Mouse (Mus musculus): ENCODE results near the gene Brat1.

The Brat1 gene

DNA sequence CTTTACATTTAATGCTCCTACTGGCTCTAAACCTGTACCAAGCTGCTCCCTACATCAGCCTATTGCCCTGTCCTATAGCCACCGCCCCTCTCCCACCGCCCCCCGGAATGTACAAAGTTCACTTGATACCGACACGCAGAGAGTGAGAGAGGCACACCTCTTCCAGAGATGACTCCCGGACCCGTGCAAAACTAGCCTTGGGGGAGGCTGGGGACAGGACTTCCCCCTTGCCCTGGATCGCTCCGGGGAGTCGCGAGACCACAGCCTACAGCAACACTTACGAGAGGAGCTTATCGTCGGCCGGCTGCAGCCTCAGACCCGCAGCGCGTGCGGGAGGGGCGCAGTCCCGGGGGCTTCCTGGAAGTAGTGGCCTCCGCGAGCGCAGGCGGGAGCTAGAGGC lies 3.1 kb upstream of the Brat1 start:
- in situ Hi-C loops (cut with MboI, MseI), result no loop called here

DNA sequence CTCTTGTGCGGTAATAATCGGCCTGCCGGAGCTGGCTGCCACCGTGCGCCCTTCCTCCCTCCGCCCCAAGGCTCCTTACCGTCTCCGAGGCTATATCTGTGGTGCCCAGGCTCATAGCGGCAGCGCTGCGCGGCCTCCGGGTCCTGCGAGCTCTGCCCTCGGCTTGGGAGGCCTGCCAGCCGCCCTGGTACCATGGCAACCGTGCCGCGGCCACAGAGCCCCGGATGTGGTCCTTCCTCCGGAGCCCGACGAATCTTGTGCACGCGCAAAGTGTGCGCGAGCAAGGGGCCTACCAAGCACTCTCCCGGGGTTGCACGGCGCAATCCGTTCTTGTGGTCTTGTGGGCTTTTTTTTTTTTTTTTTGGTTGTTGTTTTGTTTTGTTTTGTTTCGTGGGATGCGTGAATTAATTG lies 2.7 kb upstream of the Brat1 start, which contains the start of gene Iqce:
Gene Iqce (minus strand): TSS at position 276 of the 411 bp plus-strand sequence.
- in situ Hi-C loops (cut with MboI, MseI), result no loop called here

DNA sequence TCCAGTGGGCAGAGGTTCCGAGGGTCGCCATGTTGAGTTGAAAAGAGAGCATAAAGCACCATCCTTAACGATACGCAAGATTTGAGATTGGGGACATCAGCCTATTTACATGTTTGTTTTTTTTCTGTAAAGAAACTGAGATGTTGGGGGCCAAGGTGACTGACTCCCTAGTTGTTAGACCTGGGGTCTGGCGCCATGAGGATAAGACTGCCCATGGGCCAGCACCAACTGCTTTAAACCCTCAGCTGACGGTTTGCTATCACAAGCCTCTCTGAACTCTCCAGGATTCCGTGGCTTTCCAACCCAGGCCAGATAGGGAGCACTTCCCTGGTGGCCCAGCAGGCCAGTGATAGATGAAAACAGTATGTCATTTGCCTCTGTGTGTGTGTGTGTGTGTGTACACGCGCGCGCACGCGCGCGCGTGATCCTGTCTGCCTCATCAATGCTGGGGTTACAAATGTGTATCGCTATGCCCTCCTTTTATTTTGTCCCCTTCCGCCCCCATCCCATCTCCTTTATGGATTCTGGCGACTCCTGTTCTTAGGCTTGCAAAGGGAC lies 2.1 kb upstream of the Brat1 start:
- in situ Hi-C loops (cut with MboI, MseI), result no loop called here

DNA sequence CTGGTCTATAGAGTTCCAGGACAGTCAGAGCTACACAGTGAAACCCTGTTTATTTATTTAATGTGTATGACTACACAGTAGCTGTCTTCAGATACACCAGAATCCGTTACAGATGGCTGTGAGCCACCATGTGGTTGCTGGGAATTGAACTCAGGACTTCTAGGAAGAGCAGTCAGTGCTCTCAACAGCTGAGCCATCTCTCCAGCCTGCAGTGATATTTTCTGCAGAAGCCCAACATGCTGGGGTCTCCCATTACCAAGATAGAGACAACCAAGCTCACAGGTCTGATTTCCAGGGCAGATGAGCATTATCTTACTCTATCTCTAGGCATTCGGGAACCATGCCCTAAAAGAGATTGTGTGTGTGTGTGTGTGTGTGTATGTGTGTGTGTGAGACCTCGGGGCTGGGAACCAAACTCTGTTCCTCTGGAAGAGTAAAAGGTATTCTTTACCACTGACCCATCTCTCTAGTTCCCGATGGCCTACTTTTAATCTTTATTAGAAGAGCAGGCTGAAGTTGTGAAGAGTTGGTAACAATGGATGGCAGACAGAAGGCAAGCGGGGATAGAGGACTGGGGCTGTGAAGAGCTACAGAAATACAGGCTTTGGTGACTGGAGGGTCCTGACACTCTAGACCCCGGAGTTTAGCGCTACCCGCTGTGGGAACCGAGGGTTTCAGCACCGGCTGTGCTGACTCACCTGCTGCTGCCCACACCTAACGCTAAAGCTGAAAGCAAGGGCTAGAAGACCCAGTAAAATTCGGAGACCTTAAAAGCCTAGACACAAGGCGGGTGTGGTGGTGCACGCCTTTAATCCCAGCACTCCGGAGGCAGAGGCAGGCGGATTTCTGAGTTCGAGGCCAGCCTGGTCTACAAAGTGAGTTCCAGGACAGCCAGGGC lies 1.1 kb upstream of the Brat1 start:
- in situ Hi-C loops (cut with MboI, MseI), result no loop called here

DNA sequence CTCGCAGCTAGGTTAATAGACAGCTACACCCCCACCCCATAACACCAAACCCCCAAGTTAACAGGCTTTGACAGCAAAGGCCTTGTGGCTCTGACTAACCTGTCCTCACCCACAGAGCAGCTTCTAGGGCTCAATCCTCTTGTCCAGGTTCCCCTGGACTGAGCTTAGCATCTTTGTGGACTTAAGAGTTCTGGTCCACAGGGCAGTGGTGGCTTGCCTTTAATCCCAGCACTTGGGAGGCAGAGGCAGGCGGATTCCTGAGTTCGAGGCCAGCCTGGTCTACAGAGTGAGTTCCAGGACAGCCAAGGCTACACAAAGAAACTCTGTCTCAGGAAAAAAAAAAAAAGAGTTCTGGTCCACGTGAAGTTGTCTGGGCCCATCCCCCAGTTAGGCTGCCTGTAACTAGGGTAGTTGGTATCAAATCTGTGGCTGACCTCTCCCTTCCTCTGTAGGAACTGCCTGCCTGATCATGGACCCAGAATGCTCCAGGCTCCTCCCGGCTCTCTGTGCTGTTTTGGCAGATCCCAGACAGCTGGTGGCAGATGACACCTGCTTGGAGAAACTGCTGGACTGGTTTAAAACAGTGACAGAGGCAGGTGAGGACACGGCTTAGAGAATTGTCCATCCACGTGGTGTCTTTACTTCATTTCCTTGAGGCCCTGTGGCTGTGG lies 825 bp downstream of the Brat1 start:
- in situ Hi-C loops (cut with MboI, MseI), result no loop called here

DNA sequence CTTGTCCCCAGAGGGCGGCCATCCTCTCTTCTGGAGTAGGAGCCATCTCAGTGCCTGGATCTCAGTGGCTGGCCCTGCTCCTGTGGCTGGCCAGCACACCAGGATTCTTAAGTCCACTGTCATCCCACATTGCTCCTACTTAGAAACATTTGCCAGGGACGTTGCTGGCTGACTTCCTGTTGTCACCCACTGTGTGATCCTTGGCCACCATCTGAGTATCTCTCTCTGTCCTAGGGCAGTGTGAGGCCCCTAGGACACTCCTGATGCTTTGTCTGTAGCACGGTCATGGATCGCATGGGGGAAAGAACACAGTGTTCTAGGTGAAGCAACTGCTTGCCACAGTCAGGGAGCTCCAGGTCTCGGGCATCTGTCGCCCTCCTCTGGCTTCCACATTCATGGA lies 5.5 kb downstream of the Brat1 start:
- in situ Hi-C loops (cut with MboI, MseI), result no loop called here

DNA sequence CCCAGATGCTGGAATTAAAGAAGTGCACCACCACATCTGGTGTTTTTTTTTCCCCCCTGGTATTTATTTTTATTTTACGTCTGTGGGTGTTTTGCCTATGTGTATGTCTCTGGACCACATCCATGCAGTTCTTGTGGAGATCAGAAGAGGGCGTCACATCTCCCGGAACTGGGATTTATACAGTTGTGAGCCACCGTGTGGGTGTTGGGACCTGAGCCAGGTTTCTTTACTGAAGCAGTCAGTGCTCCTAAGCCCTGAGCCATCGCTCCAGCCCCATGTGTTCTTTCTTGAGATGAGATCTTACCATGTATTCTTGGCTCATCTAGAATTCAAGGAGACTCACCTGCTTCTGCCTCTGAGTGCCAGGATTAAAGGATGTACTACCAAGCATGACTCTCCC lies 6.2 kb downstream of the Brat1 start:
- in situ Hi-C loops (cut with MboI, MseI), result no loop called here

DNA sequence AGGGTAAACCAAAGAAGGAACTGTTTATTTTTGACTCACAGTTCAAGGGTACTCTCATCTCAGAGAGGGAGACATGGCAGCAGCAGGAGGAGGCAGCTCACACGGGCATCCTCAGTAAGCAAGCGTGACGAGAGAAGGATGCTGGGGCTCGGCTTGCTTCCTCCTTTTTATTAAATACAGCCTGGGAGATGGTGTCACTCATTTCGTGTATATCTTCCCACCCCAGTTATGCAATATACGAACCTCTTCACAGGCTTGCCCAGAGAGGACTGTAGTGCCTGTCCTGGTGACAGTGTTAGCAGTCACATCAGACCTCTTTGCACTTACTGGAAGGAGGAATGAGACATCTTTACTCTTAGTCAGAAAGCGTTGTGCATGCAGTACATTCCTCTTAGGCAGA lies 16.0 kb downstream of the Brat1 start:
- in situ Hi-C loops (cut with MboI, MseI), result no loop called here

DNA sequence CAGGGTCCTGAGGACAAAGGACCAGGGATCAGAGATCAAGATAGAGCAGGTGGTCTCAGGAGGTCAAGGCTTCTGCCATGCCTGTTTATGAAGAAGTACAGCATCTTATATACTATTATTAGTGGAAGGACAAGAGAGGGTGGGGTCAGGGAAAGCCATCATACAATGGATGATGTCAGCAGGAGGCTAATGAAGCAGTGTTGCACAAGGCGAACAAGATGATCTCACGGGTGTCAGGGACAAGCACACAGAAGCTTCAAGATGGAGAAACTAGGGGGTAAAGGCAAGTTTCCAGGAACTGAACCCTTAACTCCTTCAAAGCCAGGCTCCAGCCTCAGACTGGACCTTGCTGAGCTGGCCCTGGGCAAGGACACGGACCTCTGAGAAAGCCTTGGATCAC lies 17.3 kb downstream of the Brat1 start:
- in situ Hi-C loops (cut with MboI, MseI), result no loop called here

DNA sequence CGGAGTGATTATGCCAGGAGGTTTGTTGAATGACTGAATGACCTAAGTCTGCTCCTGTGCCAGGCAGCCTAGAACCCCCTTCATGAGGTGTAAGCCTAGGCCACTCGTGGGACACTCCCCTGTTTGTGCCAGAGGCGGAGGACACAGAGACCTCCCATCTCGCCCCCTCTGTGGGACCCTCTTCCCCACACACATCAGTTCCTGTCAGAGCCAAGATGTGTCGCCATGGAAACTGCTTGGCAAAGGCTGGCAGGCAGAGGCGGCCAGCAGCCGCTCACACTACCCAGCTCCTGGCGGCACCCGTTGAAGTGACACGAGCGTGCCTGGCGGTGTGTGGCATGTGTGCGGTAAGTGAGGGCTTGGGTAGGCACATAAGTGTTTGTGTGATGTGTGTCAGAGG lies 19.0 kb downstream of the Brat1 start, which contains the start of gene Amz1:
Gene Amz1 (plus strand): TSS at position 306 of the 400 bp plus-strand sequence.
- in situ Hi-C loops (cut with MboI, MseI), result no loop called here

DNA sequence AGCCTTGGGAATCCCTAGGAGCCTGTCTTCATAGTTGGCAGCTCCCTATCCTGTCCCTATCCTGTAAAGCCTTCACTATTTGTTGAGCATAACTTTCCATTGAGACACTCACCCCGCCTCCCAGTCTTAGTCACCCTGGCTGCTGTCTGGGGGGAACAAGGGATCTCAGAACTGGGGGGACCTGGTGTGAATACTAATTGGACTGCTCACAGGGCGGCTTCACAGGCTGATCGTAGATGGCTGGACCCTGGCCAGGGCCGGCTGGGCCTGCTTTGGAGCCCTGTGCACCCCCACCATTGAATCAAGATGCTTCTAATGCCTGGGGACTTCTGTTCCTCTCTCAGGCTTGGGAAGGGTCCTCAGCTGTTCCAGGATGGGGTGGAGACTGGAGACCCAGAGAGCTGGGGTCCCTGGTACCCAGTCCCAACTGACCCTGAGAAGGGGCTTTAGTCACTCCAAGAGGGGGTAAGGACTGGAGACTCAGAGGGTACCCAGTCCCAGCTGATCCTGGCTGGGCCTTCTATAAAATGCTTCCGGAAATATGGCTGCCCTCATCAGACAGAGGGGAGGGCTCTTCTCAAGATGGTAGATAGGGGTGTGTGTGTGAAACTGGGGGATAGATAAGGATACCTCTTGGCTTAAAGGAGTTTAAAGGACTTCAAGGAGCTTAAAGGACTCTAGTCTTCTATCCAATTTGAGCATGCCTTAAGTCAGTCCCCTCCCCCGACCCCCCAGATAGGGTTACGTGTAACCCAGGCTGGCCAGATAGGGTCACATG lies 21.4 kb downstream of the Brat1 start:
- in situ Hi-C loops (cut with MboI, MseI), result no loop called here

DNA sequence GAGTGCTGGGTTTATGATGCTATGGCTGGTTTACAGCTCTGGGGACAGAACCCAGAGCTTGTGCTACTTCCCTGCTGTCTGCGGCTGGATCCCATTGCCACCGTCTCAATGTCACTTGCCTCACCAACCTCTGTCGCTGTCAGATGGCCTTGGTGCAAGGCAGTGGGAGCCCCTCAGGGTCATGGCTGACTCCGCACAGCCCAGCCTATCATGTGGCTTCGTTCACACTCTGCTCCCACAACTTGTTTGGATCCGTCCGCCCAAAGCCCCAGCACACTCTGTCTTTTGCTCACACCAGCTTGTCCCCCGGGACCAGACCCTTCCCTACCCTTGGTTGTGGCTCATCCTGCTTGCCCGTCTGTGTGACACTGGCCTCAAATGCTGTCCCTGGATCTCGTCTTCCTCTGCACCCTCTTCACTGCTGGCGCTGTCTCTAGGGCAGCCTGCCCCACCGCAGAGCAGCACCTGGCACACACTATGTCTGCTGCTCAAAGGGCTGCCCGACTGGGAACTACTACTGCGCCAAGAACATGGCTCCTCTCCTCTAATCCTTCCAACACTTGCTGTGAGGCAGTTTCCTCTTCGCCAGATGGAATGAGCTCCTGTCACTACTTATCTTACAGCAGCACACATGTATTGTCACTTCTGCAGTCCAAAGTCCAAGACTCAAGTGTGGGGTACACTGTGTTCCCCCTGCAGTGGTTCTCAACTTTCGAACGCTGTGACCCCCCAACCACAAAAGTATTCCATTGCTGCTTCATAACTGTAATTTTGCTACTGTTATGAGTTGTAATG lies 22.3 kb downstream of the Brat1 start:
- in situ Hi-C loops (cut with MboI, MseI), result no loop called here

DNA sequence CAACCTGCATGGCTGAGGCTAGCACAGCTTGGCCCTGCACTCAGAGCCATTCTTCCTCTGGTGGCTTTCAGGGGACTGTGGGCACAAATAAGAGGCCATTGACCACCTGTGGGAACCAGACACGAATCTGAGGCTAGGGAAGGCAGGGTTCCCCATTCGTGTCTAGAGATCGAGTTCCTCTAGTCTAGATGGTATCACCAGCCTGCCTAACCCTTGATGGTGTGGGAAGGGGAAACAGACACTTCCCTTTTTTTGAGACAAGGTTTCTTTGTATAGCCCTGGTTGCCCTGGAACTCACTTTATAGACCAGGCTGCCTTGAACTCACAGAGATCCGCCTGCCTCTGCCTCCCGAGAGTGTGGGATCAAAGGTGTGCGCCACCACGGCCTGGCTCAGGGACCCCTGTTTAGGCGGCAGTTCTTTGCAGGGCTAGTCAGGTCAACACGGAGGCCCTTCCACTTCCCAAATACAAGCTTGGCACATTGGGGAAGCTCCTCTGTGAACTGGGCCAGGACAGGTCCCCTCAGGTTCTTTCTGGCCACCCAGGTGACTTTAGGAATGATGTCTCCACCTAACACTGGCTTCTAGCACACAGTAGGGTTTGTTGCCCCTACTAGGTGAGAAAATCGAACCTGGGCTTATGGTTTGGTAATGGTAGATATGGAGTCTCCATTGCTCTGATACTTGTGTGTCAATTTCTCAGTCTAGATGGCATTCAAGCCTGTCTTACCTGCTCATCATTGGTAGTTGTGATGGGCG lies 26.4 kb downstream of the Brat1 start:
- in situ Hi-C loops (cut with MboI, MseI), result no loop called here

DNA sequence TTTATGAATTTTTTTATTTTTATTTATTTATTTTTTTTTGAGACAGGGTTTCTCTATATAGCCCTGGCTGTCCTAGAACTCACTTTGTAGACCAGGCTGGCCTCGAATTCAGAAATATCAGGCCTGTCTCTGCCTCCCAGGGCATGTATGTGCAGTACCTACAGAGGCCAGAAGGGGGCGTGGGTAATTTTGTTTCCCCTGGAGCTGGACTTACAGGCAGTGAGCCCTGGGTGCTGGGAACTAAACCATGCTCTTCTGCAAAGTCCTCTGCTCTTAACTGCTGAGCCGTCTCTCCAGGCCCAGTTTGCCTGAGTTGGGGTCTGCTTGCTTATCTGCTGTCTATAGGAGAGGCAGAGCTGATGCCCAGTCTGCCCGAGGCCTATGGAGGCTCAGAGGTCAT lies 27.4 kb downstream of the Brat1 start:
- in situ Hi-C loops (cut with MboI, MseI), result no loop called here

DNA sequence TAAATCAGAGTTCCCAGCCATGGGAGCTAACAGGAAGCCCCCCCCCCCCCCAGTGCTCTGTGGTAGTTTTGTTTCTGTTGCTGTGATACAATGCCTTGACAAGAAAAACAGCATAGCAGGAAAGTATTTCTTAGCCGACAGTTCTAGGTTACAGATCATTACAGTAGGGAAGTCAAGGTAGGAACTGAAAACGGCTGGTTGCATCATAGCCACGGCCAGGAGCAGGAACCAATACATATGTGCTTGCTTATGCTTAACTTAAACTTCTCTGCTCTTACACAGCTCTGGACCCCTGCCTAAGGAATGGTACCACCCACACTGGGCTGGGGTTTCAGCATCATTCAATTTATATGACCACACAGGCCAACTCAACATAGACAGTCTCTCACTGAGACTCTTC lies 28.5 kb downstream of the Brat1 start:
- in situ Hi-C loops (cut with MboI, MseI), result no loop called here

DNA sequence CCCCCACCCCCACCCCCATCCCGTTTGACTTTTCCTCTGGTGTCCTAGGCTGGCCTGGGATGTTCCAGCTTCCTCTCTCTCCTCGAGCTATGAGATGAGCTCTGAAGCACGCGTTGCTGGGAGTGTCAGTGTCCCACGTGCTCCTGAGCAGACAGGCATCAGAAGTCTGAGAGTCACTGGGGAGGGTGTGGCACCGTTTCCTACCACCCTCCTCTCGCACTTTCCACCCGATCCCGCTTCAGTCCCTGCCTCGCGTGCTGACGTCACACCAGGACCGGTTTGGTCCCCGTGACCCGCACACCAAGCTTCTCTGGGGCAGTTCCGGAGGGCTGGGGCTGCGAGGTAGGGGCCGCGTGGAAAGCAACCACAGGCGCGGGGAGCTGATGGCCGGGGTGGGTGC lies 30.5 kb downstream of the Brat1 start:
- in situ Hi-C loops (cut with MboI, MseI), result no loop called here

DNA sequence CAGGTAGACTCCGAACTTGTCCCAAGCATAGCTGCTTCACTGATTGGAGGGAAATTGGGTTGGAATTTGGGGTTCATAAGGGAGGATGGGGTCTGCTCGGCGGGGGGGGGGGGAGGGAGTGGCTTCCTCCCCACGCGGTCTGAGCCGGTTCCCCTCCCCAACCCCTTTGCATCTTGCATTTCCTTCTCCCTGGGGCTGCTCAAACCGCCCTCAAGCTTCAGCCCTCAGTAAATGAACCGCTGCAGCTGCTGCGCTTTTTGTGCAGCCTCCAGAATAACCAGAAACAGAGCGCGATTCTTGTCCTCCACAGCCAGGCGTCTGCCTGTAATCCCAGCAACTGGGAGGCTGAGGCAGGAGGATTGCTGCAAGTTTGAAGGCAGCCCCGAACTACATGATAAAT lies 31.4 kb downstream of the Brat1 start:
- in situ Hi-C loops (cut with MboI, MseI), result no loop called here

DNA sequence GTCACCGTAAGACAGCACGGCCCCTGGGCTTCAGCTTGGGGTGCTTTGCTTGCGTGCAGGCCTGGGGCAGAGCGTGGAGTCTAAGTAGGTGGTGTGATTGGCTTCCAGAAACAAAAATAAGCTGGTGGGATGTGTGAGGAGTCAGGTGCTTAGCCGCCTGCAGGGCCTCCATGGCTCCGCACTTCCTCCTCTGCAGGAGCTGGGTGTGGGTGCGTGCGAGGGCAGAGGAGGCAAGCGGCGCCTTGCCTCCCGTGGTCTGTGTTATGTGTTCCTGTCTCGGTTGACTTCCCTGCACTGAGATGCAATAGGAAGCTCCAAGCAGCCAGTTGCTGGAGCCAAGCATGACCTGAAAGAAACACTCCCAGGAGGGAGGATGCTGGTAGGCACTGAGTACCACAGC lies 35.0 kb downstream of the Brat1 start:
- in situ Hi-C loops (cut with MboI, MseI), result no loop called here

DNA sequence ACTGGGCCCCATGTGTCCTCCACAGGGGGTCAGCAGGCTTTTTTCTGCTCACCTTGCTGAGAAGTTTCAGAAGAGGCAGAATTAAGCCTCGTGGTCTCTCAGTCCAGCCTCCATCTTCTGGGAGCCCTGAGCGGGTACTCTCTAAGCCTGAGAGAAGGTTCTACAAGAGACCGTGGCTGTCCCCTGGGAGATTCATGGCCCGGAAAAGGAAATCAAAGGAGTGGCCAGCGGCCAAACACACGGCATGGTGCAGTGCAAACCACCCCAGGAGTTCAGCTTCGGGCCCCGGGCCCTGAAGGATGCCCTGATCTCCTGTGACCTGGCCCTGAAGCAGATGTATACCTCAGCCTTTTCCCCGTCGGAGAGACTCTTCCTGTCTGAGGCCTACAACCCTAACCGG lies 36.2 kb downstream of the Brat1 start:
- in situ Hi-C loops (cut with MboI, MseI), result no loop called here

DNA sequence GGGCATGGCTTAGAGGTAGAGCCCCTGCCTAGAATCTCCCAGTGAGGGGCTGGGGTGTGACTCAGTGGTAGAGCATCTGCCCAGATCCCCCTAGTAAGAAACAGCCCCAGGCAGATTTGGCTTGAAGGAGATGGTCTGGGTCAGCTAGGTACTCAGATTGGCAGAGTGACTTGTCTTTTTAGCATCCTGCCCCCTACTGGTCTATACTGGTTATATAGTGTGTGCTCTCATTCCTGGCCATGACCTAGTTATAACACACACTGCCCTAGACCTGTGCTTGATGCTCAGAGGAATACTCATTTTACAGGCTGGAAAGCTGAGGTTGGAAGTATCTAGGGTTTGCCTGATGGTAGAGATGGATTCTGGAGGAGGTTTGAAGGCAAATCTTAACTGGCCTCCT lies 37.1 kb downstream of the Brat1 start:
- in situ Hi-C loops (cut with MboI, MseI), result no loop called here
